Mouse (Mus musculus): Measurements from ENCODE around the gene Ank2. TPM values are rescaled to one million over a fixed set of nuclear protein-coding genes. Genes with fewer than 3 reads are reported as not detected.

Ank2 gene
- polyA plus RNA-seq, 1 experiment: 4.6 TPM

- 98% methylated on average over 6 of the region's 6 CpGs for WGBS
Measured at GRCm38 (mm10) chr3:127374190-127374710, 124.9 kb downstream of the Ank2 start.

GRCm38 (mm10) chr3:127371774-127372173 is 127.4 kb downstream of the Ank2 start:
- Histone ChIP-seq H3K4me3 (ENCODE audit: control insufficient read depth, insufficient read depth, low read length) (no peak overlapping the region), H3K27me3 (ENCODE audit: control insufficient read depth, insufficient read depth, low read length) (no peaks in the 10 kb centered on the region), H3K36me3 (ENCODE audit: control insufficient read depth, insufficient read depth, low read length) (no peaks in the 10 kb centered on the region), H3K27ac (ENCODE audit: control insufficient read depth, insufficient read depth, low read length) (no peak overlapping the region), H3K4me1 (replicated peaks; ENCODE audit: control insufficient read depth, insufficient read depth, low read length) (no peaks in the 10 kb centered on the region)
- 82% methylated on average over 1 of the region's 1 CpGs for WGBS
- no peak for DNase-seq
- TF ChIP-seq POLR2A (IDR thresholded peaks at IDR 0.05; ENCODE audit: control insufficient read depth, extremely low read depth, insufficient read depth, low read length, poor library complexity): no peak
- no peak for TF ChIP-seq CTCF (IDR thresholded peaks at IDR 0.05; ENCODE audit: borderline replicate concordance, control insufficient read depth, extremely low read depth, insufficient read depth, low read length, poor library complexity)

More at GRCm38 (mm10) chr3:127374190-127374710, 124.9 kb downstream of the Ank2 start:
- H3K4me3 ChIP-seq (ENCODE audit: control insufficient read depth, insufficient read depth, low read length): no peak overlapping the region
- no peak overlapping the region for H3K27ac ChIP-seq (ENCODE audit: control insufficient read depth, insufficient read depth, low read length)
- TF ChIP-seq POLR2A (IDR thresholded peaks at IDR 0.05; ENCODE audit: control insufficient read depth, extremely low read depth, insufficient read depth, low read length, poor library complexity) (no peak), CTCF (IDR thresholded peaks at IDR 0.05; ENCODE audit: borderline replicate concordance, control insufficient read depth, extremely low read depth, insufficient read depth, low read length, poor library complexity) (no peak)
- no peaks in the 10 kb centered on the region for H3K27me3 ChIP-seq (ENCODE audit: control insufficient read depth, insufficient read depth, low read length)
- no peaks in the 10 kb centered on the region for H3K36me3 ChIP-seq (ENCODE audit: control insufficient read depth, insufficient read depth, low read length)
- H3K4me1 ChIP-seq (replicated peaks; ENCODE audit: control insufficient read depth, insufficient read depth, low read length): no peaks in the 10 kb centered on the region
- no peak for DNase-seq

GRCm38 (mm10) chr3:127369529-127369928 is 129.6 kb downstream of the Ank2 start:
- no peak for TF ChIP-seq CTCF (IDR thresholded peaks at IDR 0.05; ENCODE audit: borderline replicate concordance, control insufficient read depth, extremely low read depth, insufficient read depth, low read length, poor library complexity)
- no peak for TF ChIP-seq POLR2A (IDR thresholded peaks at IDR 0.05; ENCODE audit: control insufficient read depth, extremely low read depth, insufficient read depth, low read length, poor library complexity)
- no peaks in the 10 kb centered on the region for H3K36me3 ChIP-seq (ENCODE audit: control insufficient read depth, insufficient read depth, low read length)
- H3K4me1 ChIP-seq (replicated peaks; ENCODE audit: control insufficient read depth, insufficient read depth, low read length): no peaks in the 10 kb centered on the region
- no peak overlapping the region for H3K27ac ChIP-seq (ENCODE audit: control insufficient read depth, insufficient read depth, low read length)
- DNase-seq: no peak
- no peak overlapping the region for H3K4me3 ChIP-seq (ENCODE audit: control insufficient read depth, insufficient read depth, low read length)
- no peaks in the 10 kb centered on the region for H3K27me3 ChIP-seq (ENCODE audit: control insufficient read depth, insufficient read depth, low read length)
- WGBS: 88% methylated on average over 6 of the region's 6 CpGs

GRCm38 (mm10) chr3:127367450-127367849 is 131.7 kb downstream of the Ank2 start:
- Histone ChIP-seq H3K27me3 (ENCODE audit: control insufficient read depth, insufficient read depth, low read length) (no peaks in the 10 kb centered on the region), H3K4me3 (ENCODE audit: control insufficient read depth, insufficient read depth, low read length) (no peak overlapping the region), H3K27ac (ENCODE audit: control insufficient read depth, insufficient read depth, low read length) (no peak overlapping the region), H3K36me3 (ENCODE audit: control insufficient read depth, insufficient read depth, low read length) (no peaks in the 10 kb centered on the region), H3K4me1 (replicated peaks; ENCODE audit: control insufficient read depth, insufficient read depth, low read length) (no peaks in the 10 kb centered on the region)
- TF ChIP-seq CTCF (IDR thresholded peaks at IDR 0.05; ENCODE audit: borderline replicate concordance, control insufficient read depth, extremely low read depth, insufficient read depth, low read length, poor library complexity): no peak
- TF ChIP-seq POLR2A (IDR thresholded peaks at IDR 0.05; ENCODE audit: control insufficient read depth, extremely low read depth, insufficient read depth, low read length, poor library complexity): no peak
- DNase-seq: no peak
- WGBS: 91% methylated on average over 4 of the region's 4 CpGs

GRCm38 (mm10) chr3:127363512-127363911 is 135.6 kb downstream of the Ank2 start:
- Histone ChIP-seq H3K27ac (ENCODE audit: control insufficient read depth, insufficient read depth, low read length) (no peak overlapping the region), H3K27me3 (ENCODE audit: control insufficient read depth, insufficient read depth, low read length) (no peaks in the 10 kb centered on the region), H3K4me3 (ENCODE audit: control insufficient read depth, insufficient read depth, low read length) (no peak overlapping the region), H3K4me1 (replicated peaks; ENCODE audit: control insufficient read depth, insufficient read depth, low read length) (no peaks in the 10 kb centered on the region), H3K36me3 (ENCODE audit: control insufficient read depth, insufficient read depth, low read length) (no peaks in the 10 kb centered on the region)
- 94% methylated on average over 15 of the region's 15 CpGs for WGBS
- no peak for DNase-seq
- TF ChIP-seq POLR2A (IDR thresholded peaks at IDR 0.05; ENCODE audit: control insufficient read depth, extremely low read depth, insufficient read depth, low read length, poor library complexity): no peak
- no peak for TF ChIP-seq CTCF (IDR thresholded peaks at IDR 0.05; ENCODE audit: borderline replicate concordance, control insufficient read depth, extremely low read depth, insufficient read depth, low read length, poor library complexity)

GRCm38 (mm10) chr3:127362611-127363393 is 136.3 kb downstream of the Ank2 start:
- no peak for DNase-seq
- 92% methylated on average over 9 of the region's 9 CpGs for WGBS
- H3K27ac ChIP-seq (ENCODE audit: control insufficient read depth, insufficient read depth, low read length): no peak overlapping the region
- no peak for TF ChIP-seq CTCF (IDR thresholded peaks at IDR 0.05; ENCODE audit: borderline replicate concordance, control insufficient read depth, extremely low read depth, insufficient read depth, low read length, poor library complexity)
- no peak for TF ChIP-seq POLR2A (IDR thresholded peaks at IDR 0.05; ENCODE audit: control insufficient read depth, extremely low read depth, insufficient read depth, low read length, poor library complexity)
- no peaks in the 10 kb centered on the region for H3K27me3 ChIP-seq (ENCODE audit: control insufficient read depth, insufficient read depth, low read length)
- no peak overlapping the region for H3K4me3 ChIP-seq (ENCODE audit: control insufficient read depth, insufficient read depth, low read length)
- H3K36me3 ChIP-seq (ENCODE audit: control insufficient read depth, insufficient read depth, low read length): no peaks in the 10 kb centered on the region
- no peaks in the 10 kb centered on the region for H3K4me1 ChIP-seq (replicated peaks; ENCODE audit: control insufficient read depth, insufficient read depth, low read length)

Measured in thymus, adult 2 months (tissue).